Mouse (Mus musculus) mesoderm, embryonic 11.5 days (tissue): ENCODE results near the gene Slco4a1.

Experiments used
- DNase-seq: peaks from one replicate; pipeline ENCODE4 v3.0.0-alpha.2; 2012; ENCODE audit warnings: low read depth, low spot score

The Slco4a1 gene

GRCm38 (mm10) chr2:180501217-180501967, 45.3 kb downstream of the Slco4a1 start:
- DNase-seq = no peak

GRCm38 (mm10) chr2:180506281-180506680, 50.2 kb downstream of the Slco4a1 start:
- no peak for DNase-seq

DNA sequence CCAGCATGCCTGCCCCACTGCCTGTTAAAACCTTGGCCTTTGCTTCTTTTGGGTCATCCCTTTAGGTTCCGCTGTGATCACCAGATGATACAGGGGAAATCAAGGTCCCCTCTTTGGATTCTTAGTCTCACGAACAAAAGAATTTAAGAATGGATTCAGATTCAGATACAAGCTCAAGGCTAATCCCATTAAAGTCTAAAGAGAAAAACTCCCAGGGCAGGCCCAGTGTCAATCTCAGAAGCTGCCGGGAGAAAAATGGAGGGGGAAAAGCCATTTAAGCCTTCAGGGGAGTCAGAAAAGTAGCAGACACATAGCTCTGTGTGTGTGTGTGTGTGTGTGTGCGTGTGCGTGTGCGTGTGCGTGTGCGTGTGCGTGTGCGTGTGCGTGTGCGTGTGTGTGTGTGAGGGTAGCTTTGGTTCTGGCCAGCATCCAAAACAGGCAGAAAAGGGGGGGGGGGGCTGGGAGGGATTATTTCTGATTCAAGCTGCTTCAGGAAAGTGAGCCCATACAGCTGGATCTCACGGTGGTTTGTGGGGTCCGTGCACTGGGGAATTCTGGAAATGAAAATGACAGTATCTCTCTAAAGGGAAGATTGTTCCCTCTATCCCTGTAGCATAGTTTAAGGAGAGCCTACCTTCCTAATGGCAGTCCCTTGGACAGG, 52.5 kb downstream of the Slco4a1 start:
- no peak for DNase-seq

DNA sequence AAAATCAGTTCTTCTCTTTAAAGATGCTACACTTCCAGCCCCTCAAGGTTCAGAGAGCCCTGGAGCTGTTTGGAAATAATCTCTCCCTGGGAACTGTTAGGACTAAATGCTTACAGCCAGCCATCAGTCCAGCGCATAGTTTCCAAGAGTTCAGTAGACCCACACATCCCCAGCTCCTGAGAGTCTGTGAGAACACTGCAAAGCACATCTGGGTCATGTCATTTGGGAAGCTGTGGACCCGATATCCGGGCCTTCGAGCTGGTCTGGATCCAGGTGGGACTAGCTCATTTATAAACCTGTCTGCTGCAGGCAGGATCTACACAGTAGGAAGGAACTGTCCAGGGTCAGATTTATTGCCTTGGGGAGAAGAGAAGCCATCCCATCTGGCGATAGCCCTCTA, 54.8 kb downstream of the Slco4a1 start:
- DNase-seq = no peak

DNA sequence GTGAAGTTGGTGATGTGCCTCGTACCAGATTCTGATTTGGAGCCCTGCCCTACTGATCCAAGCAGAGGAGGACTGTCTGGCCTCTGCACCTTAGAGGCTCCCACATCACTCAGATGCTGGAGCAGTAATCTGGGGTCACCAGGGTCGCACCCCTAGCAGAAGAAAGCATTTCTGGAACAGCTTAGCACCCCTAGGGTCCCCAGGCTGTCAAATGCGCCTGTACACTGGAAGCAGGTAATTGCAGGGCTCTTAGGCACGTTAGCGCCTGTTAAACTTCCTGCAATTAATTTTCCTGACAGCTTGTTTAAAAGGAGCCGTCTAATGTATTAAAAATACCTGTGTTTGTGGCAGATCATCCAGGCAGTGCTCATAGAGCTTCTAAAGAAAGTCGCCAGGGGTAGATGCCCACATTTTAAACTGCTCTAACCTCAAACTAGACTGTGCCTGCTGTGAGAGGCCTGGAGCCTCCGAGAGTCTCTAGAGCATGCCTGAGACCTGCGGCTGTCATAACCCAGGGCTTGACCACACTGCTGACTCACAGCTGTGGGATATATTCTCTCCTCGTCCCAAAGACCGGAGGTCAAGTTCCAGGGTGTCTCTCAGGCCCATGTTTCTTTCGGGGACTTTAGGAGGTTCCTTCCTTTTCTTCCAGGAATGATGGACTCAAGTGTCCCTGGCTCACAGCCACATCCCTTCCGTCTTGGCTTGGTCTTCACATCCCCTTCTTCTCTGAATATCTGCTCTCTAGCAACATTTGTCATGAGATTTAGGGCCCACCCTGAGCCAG, 56.0 kb downstream of the Slco4a1 start:
- DNase-seq = no peak

- no peak for DNase-seq
Observed at GRCm38 (mm10) chr2:180513019-180513418, 57.0 kb downstream of the Slco4a1 start.

- DNase-seq = no peak
Observed at GRCm38 (mm10) chr2:180513835-180514234, 57.8 kb downstream of the Slco4a1 start.

DNA sequence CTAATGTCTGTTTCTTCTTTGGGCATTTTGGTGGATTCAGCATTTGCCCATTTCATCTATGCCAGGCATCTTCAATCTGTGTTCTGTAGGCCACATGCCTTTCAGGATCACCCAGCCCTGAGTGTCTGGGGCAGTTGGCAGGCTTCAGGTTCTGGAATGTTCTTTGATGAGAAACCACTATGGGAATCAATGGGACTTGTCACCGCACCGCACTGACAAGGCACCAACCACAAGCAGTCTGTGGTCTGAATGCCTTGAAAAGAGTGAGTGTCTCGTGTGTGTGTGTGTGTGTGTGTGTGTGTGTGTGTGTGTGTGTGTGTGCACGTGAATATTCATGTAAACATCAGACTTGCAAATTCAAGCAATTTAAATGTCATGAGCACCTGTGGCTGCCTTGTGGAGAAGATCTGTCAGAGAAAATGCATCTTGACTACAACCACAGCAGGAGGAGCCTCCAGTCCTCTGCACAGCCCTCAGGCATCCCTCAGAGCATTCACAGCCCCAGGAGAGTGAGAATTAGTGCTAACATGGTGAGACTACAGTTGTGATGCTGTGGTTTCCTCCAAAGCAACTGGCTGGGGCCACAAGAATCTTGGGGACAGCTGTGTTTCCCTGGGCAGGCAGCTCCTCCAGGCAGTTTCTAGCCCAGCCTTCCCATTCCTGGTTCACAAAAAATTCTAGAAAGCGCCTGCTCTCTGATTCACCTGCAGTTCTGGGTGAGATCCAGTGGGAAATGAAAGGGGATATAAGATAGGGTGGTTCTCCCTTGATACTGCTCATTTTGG, 65.6 kb downstream of the Slco4a1 start:
- DNase-seq = no peak

DNA sequence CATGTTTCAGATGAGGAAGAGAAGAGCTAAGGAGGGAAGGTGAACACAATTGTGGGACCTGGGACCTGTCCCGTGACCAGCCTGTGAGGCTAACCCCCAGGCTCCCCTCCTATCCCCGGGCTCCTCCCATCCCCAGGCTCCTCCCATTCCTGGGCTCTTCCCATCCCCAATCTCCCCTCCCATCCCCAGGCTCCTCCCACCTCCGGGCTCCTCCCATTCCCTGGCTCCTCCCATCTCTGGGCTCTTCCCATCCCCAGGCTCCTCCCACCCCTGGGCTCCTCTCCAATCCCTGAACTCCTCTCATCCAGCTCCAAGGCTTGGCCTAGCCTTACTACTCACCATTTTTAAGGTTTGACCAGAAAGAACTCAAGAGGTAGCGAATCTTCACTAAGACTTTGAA, 66.8 kb downstream of the Slco4a1 start:
- DNase-seq = no peak
